9 mouse cellular contexts compared by ENCODE assay signal in the genomic region with DNA sequence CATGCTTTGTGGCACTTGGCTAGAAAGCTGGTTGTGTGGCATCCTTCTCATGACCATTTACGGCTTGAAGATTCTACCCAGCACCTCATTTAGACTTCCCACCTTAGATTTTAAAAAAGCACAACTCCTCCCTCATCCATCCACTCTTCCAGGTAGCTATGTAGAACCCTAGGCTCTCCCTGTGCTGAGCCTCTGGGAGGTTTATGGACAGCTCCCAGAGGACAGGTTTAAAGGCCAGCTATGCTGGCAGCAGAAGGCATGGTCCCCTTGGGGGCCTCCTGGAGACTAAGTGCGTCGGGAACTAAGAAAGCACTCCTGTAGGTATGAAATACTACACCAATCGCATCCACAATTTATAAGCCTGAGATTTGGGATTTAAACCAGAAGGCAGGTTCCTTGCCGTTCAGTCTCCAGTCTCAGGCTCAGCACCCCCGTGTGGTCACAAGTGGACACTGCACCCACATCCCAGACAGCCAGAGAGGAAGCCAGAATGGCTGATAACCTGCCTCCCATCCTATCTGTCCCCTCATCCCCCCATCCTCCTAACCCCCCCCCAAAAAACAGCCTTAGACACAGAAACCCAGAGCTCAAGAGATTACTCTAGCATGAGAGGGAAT. TPM values are rescaled to one million over a fixed set of nuclear protein-coding genes. Genes with fewer than 3 reads are reported as not detected.
DNase-seq lines count a peak whose midpoint lies in the region; ATAC-seq and TF ChIP-seq lines count a peak whose summit lies in the region.
"Had no signal": no experiment of that assay in that cellular context is flagged by ENCODE, and none has a peak within 500 bp of the region (broad histone marks: within the 10 kb centered on the region; RNA-seq: fewer than 3 reads in every experiment).

No protein-coding gene starts in this region.

- TF ChIP-seq CTCF in bone marrow, adult 2 months (IDR thresholded peaks at IDR 0.05; ENCODE audit: control insufficient read depth, insufficient read depth, low read length): peak; percentile 93
- peak; percentile 61; the same call in 1 of the 2 replicates for TF ChIP-seq CTCF in olfactory bulb, adult 2 months (IDR thresholded peaks at IDR 0.05; ENCODE audit: insufficient read depth, low read depth, low read length)

- no peak for TF ChIP-seq POLR2A in bone marrow, adult 2 months (IDR thresholded peaks at IDR 0.05; ENCODE audit: borderline replicate concordance, control insufficient read depth, low read depth, low read length)
- TF ChIP-seq POLR2A in olfactory bulb, adult 2 months (IDR thresholded peaks at IDR 0.05; ENCODE audit: insufficient read depth, low read depth, low read length): no peak

- 34% methylated on average over 6 of the region's 6 CpGs for WGBS in kidney, embryonic 14.5 days
- 36% methylated on average over 6 of the region's 6 CpGs for WGBS in bone marrow, adult 2 months
- 33% methylated on average over 6 of the region's 6 CpGs for WGBS in olfactory bulb, adult 2 months

- H3K27me3 ChIP-seq in kidney, embryonic 14.5 days (ENCODE audit: control insufficient read depth, insufficient read depth, low read length): peaks cover 3% of the 10 kb centered on the region; the same call in 1 of the 2 replicates

- intact Hi-C loops in left cerebral cortex, postnatal 14 days (cut with DNase I): no loop called here

- H3K36me3 ChIP-seq in kidney, embryonic 14.5 days (ENCODE audit: control insufficient read depth, insufficient read depth, low read length): no peaks in the 10 kb centered on the region
- H3K36me3 ChIP-seq: embryonic facial prominence, embryonic 13.5 days had no signal

- H3K27ac ChIP-seq in kidney, embryonic 14.5 days (ENCODE audit: low read depth, low read length): no peak overlapping the region
- no peak overlapping the region for H3K27ac ChIP-seq in bone marrow, adult 2 months (ENCODE audit: control insufficient read depth, insufficient read depth, low read depth, low read length, poor library complexity)
- no peak overlapping the region for H3K27ac ChIP-seq in olfactory bulb, adult 2 months (ENCODE audit: insufficient read depth, low read depth, low read length)
- H3K27ac ChIP-seq: embryonic facial prominence, embryonic 13.5 days had no signal

- no peak for ATAC-seq in kidney, embryonic 14.5 days (ENCODE audit: low FRiP score, low TSS enrichment)
- peak; percentile 54 for ATAC-seq in CD4-positive, CD25-positive, alpha-beta regulatory T cell, adult 4 months
- ATAC-seq in erythroblast, adult 5-6 weeks (replicated peaks; ENCODE audit: low FRiP score, poor library complexity, severe bottlenecking): peak; percentile 92

- H3K9ac ChIP-seq in kidney, embryonic 14.5 days (ENCODE audit: low read depth, low read length): no peak overlapping the region
- H3K9ac ChIP-seq: embryonic facial prominence, embryonic 13.5 days had no signal

- H3K4me1 ChIP-seq in kidney, embryonic 14.5 days (ENCODE audit: control insufficient read depth, insufficient read depth, low read length): no peaks in the 10 kb centered on the region
- H3K4me1 ChIP-seq in bone marrow, adult 2 months (ENCODE audit: control insufficient read depth, insufficient read depth, low read length): peaks cover 2% of the 10 kb centered on the region; the same call in 1 of the 2 replicates
- no peaks in the 10 kb centered on the region for H3K4me1 ChIP-seq in olfactory bulb, adult 2 months (ENCODE audit: control insufficient read depth, insufficient read depth, low read length)
- H3K4me1 ChIP-seq: embryonic facial prominence, embryonic 13.5 days had no signal

- DNase-seq in kidney, adult 18-20 months: peak; percentile 52
- peak; percentile 83 to 84 for DNase-seq in left cerebral cortex, postnatal 14 days (ENCODE audit: low spot score in 2 of 2)
- DNase-seq in c-Kit-positive CD71-positive TER-119-positive erythroid progenitor cells, embryonic 14.5 days (ENCODE audit: low spot score): no peak

- H3K9me3 ChIP-seq in kidney, embryonic 14.5 days (ENCODE audit: control insufficient read depth, low read length): no peaks in the 10 kb centered on the region
- H3K9me3 ChIP-seq: embryonic facial prominence, embryonic 13.5 days had no signal

- H3K4me2 ChIP-seq in kidney, embryonic 14.5 days (replicated peaks; ENCODE audit: low read depth, low read length): no peak overlapping the region
- H3K4me2 ChIP-seq: embryonic facial prominence, embryonic 13.5 days had no signal

- no peak overlapping the region for H3K4me3 ChIP-seq in kidney, embryonic 14.5 days (ENCODE audit: low read length)
- H3K4me3 ChIP-seq in bone marrow, adult 2 months (replicated peaks; ENCODE audit: control insufficient read depth, low read depth, low read length): no peak overlapping the region
- no peak overlapping the region for H3K4me3 ChIP-seq in olfactory bulb, adult 2 months (ENCODE audit: insufficient read depth, low read depth, low read length)
- H3K4me3 ChIP-seq: embryonic facial prominence, embryonic 13.5 days had no signal

RNA-seq across cellular contexts. Expression of gene Rpl38, which starts 5.5 kb away (rescaled TPM):
- polyA plus RNA-seq in kidney, embryonic 14.5 days (2014; fragmentation: Nextera tagmentation; extraction: Ambion mirVana): 1,061 and 1,397 TPM in 2 replicates
- polyA plus RNA-seq in CD4-positive, CD25-positive, alpha-beta regulatory T cell, adult 4 months (2017; shearing (Covaris generic)): 1,000 to 10,000 TPM in 1 of 2 experiments, 100 to 1,000 TPM in 1; 937 to 1,379 TPM
- 2,536 and 3,301 TPM in 2 replicates for polyA plus RNA-seq in bone marrow, adult 2 months (2011; ENCODE audit: insufficient read depth, insufficient read length, low replicate concordance, missing spikeins)
- total RNA-seq in erythroblast, adult 5-6 weeks (2015; ENCODE audit: low replicate concordance): 178 and 282 TPM in 2 replicates
- total RNA-seq in erythroblast, adult 5-6 weeks (2017; ENCODE audit: low replicate concordance): 361 and 369 TPM in 2 replicates
- total RNA-seq in left cerebral cortex, postnatal 14 days (2021): 100 to 1,000 TPM; 737 to 799 TPM
- 1,436 TPM in 1 of 2 replicates, not detected in the other for polyA plus RNA-seq in olfactory bulb, adult 2 months (2012; ENCODE audit: insufficient read depth, insufficient read length, low replicate concordance, missing spikeins)

RNA-seq across cellular contexts. Expression of gene Ttyh2, which starts 12.4 kb away (rescaled TPM):
- 9.1 and 10.4 TPM in 2 replicates for polyA plus RNA-seq in kidney, embryonic 14.5 days (2014; fragmentation: Nextera tagmentation; extraction: Ambion mirVana)
- polyA plus RNA-seq in CD4-positive, CD25-positive, alpha-beta regulatory T cell, adult 4 months (2017; shearing (Covaris generic)): 1 to 10 TPM; 2.9 to 4.1 TPM
- polyA plus RNA-seq in bone marrow, adult 2 months (2011; ENCODE audit: insufficient read depth, insufficient read length, low replicate concordance, missing spikeins): 1.6 and 2.6 TPM in 2 replicates
- total RNA-seq in erythroblast, adult 5-6 weeks (2015; ENCODE audit: low replicate concordance): 0.58 and 0.63 TPM in 2 replicates
- 0.77 and 1.8 TPM in 2 replicates for total RNA-seq in erythroblast, adult 5-6 weeks (2017; ENCODE audit: low replicate concordance)
- 10 to 100 TPM; 24.0 to 24.6 TPM for total RNA-seq in left cerebral cortex, postnatal 14 days (2021)
- not detected in 2 replicates for polyA plus RNA-seq in olfactory bulb, adult 2 months (2012; ENCODE audit: insufficient read depth, insufficient read length, low replicate concordance, missing spikeins)
